Mouse (Mus musculus) kidney, postnatal 10 days (tissue): ENCODE measurements around the gene Gm28551.
"Not testable (repeated sequence)": the region's sequence is repeated elsewhere in the genome, so short reads cannot be mapped to it uniquely, and the experiment has no call there.

Source experiments
- DNase-seq: peaks from one replicate; pipeline ENCODE4 v3.0.0; 2021; ENCODE audit warnings: mixed read lengths

The Gm28551 gene

DNA sequence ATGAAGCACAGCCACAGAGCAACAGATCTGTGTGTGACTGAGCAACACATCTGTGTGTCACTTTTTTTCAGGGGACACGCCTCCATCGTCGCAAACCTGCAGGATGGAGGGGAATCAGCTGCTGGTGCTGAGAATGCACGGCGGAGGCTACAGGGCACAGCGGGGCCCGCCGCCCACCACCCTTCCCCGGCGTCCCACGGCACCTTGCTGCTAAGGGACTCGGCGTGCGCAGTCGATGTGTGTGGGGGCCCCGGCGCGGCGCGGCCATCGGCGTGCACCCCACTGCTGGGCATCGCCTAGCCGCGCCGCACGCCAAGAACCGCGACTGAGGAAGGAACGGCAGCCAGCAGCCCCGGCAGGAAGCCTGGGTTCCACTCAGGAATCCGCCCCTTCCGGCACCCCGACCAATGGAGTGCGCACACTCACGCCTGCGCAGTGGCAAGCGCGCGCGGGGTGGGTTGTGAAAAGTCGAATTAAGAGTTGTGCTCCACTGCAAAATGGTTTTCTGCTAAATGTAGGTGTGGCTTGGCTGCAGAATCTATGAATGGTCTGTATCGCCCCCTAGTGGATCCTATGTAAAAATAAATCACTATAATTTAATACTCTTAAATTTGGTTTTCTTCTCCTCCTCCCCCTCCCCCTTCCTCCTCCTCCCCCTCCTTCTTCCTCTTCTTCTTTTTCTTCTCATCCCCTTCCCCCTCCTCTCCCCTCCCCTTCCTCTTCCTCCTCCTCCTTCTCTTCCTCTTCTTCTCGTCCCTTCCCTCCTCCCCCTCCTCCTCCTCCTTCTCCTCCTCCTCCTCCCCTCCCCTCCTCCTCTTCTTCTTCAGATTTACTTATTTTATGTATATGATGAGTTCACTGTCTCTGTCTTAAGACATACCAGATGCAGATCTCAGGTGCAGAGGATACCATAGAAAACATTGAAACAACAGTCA lies at the start of gene Gm28551, which contains the start of the genes Asdurf and Asnsd1:
Gene Gm28551, minus strand, starts transcription at position 341 of the 935 bp plus-strand sequence.
Gene Asdurf, minus strand, starts transcription at position 293 of the 935 bp plus-strand sequence.
Gene Asnsd1, minus strand, starts transcription at position 426 of the 935 bp plus-strand sequence.
- DNase-seq = peak; percentile 97

- peak; percentile 40 for DNase-seq
These were observed 41.7 kb upstream of the Gm28551 start for GRCm38 (mm10) chr1:53393936-53394760.

- DNase-seq = no peak
These were observed 36.3 kb upstream of the Gm28551 start for GRCm38 (mm10) chr1:53388762-53389161.

DNA sequence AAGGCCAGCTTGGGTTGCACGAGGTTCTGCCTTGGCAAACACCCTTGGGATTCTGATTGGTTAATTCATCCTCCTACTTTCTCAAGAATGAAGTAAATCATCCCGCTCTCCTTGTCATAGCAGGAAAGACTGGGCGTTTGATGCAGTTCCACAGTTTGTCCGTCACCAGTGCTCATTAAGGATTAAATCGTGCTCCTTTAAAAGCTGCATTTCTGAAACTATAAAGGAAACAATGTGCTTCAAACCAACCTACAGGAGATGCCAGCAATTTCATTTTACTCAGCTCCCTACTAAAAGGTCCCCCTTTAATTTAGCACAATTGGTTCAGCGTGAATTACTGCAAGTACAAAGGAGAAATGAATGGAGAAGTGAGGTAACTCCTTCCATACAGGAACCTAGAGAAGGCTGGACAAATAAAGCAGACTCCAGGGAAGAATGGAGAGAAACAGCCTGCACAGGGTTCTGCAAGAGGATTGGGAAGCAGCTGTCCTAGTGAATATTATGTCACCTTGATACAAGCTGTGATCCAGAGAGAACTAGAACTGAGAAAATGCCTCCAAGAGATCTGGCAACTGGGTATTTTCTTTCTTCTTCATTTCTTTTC lies 31.7 kb upstream of the Gm28551 start:
- DNase-seq = no peak

GRCm38 (mm10) chr1:53377731-53378130 lies 25.3 kb upstream of the Gm28551 start:
- no peak for DNase-seq

GRCm38 (mm10) chr1:53375965-53376364 lies 23.5 kb upstream of the Gm28551 start:
- not testable (repeated sequence) for DNase-seq

DNA sequence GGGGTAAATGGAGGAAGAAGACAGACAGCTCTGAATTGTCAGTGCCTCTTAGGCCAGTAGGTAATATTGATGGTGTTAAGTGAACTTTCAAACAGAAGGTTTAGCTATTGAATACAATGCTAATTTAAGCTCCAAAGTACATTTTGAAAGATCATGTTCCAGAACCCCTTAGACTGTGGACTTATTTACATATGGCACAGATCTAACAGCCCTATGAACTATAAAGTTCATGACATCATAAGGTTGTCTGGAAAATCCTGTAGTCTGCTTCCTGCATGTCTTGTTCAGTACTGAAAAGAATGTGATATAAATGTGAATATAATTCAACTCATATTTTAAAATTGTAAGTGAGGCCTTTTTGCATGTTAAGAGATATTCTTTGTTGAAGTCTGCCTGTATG lies 6.5 kb upstream of the Gm28551 start:
- no peak for DNase-seq

DNA sequence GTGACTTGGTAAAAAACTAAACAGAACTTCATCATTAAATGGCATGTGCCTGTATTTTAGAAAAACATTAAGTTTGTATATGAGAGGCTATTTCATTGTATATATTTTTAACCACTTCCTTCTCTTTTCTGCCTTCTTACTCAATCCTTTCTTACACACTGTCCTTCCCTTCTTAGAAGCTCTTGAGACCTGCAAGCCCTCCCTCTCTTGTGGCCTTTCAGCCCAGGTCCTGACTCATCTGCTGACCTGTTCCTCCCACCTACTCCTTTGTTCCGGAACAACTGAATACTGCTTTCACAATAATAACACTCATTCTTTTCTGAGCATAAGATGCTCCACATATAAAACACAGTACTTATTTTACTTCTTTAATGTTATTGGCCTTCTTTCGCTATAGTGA lies 11.4 kb downstream of the Gm28551 start:
- DNase-seq = no peak

- DNase-seq = not testable (repeated sequence)
These were observed 15.1 kb downstream of the Gm28551 start for GRCm38 (mm10) chr1:53337403-53337802.

DNA sequence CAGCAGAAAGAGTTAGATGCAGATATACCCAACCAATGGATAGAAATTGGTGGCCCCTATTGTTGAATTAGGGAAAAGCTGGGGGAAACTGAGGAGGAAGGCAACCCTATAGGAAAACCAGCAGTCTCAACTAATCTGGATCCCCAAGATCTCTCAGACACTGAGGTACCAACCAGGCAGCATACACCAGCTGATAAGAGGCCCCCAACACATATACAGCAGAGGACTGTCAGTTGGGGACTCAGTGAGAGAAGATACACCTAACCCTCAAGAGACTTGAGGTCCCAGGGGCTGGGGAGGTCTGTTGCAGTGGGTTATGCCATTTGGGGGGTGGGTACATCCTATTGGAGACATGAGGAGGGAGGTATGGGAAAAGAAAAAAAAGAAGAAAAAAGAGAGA lies 17.0 kb downstream of the Gm28551 start:
- DNase-seq = no peak

DNA sequence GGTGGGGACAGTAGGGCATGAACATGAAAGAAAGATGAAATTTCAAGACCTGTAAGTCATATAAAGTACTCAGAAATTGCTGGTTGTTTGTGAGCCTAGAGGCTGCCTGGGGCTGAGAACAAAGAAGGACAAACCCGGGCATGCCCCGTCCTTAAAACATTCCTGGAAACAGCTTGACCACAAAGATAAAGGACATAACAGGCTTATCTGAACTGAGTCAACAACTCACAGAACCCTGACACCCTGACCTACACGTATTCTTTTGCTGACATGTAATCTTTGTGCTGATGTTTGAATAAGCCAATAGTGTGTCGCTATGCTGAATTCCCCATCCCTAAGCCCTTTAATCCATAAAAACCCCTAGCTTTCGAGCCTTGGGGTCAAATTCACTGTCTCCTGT lies 18.9 kb downstream of the Gm28551 start:
- DNase-seq = not testable (repeated sequence)

DNA sequence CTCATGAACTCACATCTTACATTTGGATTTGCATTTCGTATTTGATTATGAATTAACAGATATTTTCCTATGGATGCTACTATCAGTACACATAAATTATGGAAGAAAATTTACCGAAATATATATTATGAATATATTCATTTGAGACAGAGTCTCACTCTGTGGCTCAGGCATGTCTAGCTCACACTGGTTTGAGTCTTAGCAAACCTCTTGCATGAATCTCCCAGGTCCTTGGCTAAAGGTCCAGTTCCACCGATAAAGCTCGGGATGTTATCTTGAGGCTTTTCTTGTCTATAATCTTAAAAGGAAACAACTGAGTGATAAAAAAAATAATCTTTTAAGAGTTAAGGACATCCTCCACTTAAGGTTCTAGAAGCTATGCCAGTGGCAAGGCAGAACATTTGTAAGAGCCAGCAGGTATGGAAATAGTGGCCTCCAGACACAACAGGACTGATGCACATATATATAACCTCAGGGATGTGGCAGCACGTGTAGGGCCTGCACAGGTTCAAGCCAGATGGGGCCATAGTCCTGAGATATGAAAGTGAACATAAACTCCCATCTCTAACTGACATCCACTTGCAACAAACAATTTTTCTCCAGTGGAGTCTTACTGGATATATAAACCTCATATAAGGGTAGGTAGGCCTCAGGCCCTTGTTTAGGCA lies 27.5 kb downstream of the Gm28551 start:
- no peak for DNase-seq

DNA sequence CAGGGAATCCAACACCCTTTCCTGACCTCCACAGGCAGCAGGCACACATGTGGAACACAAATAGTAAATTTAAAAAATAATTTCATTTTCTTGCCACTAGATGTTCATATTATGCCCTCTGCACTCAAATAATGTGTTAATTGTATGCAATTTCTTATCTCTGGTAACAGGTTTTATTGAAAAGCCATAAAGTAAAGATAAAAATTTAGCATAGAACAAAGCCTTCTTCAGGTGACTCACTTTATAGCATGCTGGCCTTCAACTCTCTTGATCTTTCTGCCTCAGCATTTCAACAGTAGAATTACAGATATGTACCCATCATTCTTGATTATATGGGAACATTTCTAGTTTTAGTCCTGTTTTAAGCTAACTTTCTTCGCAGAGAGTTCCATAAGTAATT lies 28.2 kb downstream of the Gm28551 start:
- no peak for DNase-seq

DNA sequence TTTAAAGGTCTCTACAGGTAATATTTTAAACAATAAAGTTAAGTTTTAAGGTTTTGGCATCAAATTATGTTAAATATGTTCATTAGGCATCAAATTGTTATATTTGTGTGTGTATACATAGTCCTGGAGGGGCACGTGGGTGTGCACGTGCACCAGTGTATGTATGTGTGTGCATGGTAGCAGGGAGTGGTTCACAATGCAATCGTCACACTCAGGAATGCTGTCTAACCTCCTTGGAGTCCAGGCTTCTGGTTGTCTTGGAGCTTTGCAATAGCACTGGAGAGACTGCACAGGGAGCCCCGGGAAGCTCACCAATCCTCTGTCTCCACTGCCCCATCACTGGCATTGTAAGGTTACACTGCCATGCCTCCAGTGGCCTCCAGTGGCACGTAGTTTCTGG lies 29.2 kb downstream of the Gm28551 start:
- no peak for DNase-seq

DNA sequence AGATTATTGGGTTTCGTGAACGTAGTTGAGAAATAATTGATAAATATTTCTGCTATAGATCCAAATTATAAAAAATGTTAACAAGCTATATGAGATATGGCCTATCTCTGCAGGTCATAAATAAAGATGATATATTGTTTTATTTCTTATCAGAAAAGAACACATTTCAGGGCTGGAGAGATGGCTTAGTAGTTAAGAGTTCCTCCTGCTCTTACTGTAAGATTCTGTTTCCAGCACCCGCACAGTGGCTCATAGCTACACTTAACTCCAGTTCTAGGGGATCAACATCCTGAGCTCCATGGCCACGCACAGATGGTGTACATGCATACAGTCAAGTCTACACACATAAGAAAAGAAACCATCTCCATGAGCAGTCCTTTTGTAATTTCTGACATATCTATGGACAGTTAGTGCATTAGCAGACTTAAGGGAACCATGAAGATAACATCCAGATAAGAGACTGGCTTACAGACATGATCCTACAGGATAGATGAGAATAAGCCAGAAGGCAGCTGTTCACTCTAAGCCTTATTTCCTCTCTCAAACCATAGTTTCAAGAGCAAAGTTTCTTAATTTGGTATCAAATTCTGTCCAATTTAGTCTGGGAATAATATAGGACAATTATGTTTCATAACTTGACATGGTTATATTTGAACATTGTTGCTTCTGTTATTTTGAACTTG lies 30.7 kb downstream of the Gm28551 start:
- no peak for DNase-seq

DNA sequence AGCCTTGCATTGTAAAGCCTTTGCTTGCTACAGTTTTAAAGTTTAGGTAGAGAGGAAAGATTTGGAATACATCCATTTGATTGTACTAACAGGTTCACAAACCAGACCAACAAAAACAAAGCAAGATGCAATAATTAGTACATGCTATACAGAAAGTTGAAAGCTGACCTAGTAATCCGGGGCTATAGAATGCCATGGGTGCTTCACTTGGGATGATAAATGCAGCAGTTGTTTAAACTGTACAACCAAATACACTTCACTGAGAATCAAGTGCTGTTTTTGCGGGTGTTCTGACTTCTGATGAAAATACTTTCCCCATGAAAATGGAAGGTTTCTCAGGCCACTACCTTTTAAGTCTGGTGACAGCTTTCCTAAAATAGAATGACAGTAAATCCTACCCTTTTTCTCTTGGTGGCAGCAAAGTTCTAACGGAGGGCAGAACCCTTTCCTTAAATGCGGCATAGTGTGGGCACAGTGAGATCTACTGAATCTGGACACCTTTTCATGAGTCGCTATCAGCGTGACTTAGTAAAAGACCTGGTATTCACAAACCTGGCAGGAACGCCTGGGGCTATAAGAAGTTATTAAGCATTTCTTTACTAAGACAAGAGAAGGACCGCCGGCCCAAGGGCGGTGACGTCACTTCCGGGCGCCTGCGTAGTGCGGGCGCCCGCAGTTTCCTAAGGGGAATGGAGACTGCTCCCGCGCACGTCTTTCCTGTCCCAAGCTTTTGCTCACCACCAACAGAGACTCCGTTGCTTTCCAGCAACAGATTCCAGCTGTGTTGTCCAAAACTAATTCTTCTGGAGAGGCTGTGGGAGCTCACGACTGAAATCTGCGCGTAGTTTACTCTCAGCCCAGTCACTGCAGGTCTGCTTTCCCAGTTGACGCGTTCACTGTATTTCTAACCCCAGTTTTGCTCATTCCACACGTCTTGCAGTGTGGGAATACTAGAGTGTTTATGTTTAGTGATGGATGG lies 39.2 kb downstream of the Gm28551 start, which contains the start of gene Osgepl1:
Gene Osgepl1, plus strand, starts transcription at position 636 of the 979 bp plus-strand sequence.
- peak; percentile 94 for DNase-seq

DNA sequence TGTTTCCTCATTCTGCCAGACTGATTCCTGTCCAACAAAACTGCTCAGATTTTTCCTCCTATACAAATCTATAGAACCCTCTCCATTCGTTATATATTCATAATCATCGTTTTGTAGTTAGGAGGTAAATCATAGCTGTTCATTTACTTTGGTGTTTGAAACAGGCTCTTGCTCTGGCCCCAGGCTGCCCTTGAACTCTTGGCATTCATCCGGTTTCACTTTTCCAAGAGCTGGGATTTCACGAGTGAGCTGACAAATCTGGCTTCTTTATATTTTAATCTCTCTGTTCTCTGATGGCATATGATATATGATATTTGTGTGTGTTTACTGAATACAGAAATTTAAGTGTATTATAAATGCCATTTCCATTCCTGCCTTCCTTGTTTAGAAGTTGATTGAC lies 52.0 kb downstream of the Gm28551 start:
- no peak for DNase-seq

- DNase-seq = peak; percentile 96
These were observed 55.7 kb downstream of the Gm28551 start, which contains the start of the genes Pms1, Ormdl1 and Gm28778 for GRCm38 (mm10) chr1:53296581-53297383. TSS of gene Pms1 (minus strand) at chr1:53297018. TSS of gene Ormdl1 (plus strand) at chr1:53297095. TSS of gene Gm28778 (plus strand) at chr1:53297111.

- DNase-seq = no peak
These were observed 61.3 kb downstream of the Gm28551 start for GRCm38 (mm10) chr1:53291197-53291596.
